Mouse (Mus musculus): ENCODE results near the gene Lrba.

Gene Lrba

GRCm38 (mm10) chr3:86268074-86268702, 43.7 kb downstream of the Lrba start:
- no peak for DNase-seq

- no peak for DNase-seq
These were observed 51.2 kb downstream of the Lrba start for GRCm38 (mm10) chr3:86275651-86276050.

- DNase-seq, result no peak
These were observed 66.8 kb downstream of the Lrba start for GRCm38 (mm10) chr3:86291326-86291725.

- no peak for DNase-seq
These were observed 70.4 kb downstream of the Lrba start for GRCm38 (mm10) chr3:86294866-86295265.

GRCm38 (mm10) chr3:86296214-86296613, 71.7 kb downstream of the Lrba start:
- DNase-seq, result no peak

- DNase-seq, result no peak
These were observed 84.4 kb downstream of the Lrba start for GRCm38 (mm10) chr3:86308833-86309232.

GRCm38 (mm10) chr3:86310216-86310615, 85.7 kb downstream of the Lrba start:
- no peak for DNase-seq

GRCm38 (mm10) chr3:86311406-86311805, 86.9 kb downstream of the Lrba start:
- DNase-seq, result no peak

GRCm38 (mm10) chr3:86317636-86318035, 93.2 kb downstream of the Lrba start:
- DNase-seq, result no peak

- DNase-seq, result no peak
These were observed 104.1 kb downstream of the Lrba start for GRCm38 (mm10) chr3:86328531-86328930.

GRCm38 (mm10) chr3:86343261-86343660, 118.8 kb downstream of the Lrba start:
- DNase-seq, result no peak

- no peak for DNase-seq
These were observed 138.0 kb downstream of the Lrba start for GRCm38 (mm10) chr3:86362486-86362885.

- DNase-seq, result no peak
These were observed 147.0 kb downstream of the Lrba start for GRCm38 (mm10) chr3:86371466-86371865.

- no peak for DNase-seq
These were observed 150.8 kb downstream of the Lrba start for GRCm38 (mm10) chr3:86375276-86375675.

- no peak for DNase-seq
These were observed 158.1 kb downstream of the Lrba start for GRCm38 (mm10) chr3:86382557-86382956.

GRCm38 (mm10) chr3:86385047-86385446, 160.6 kb downstream of the Lrba start:
- no peak for DNase-seq

- DNase-seq, result no peak
These were observed 161.8 kb downstream of the Lrba start for GRCm38 (mm10) chr3:86386246-86386645.

- DNase-seq, result no peak
These were observed 199.3 kb downstream of the Lrba start for GRCm38 (mm10) chr3:86423828-86424227.

GRCm38 (mm10) chr3:86426733-86427132, 202.3 kb downstream of the Lrba start:
- no peak for DNase-seq

GRCm38 (mm10) chr3:86443497-86443896, 219.0 kb downstream of the Lrba start:
- DNase-seq, result no peak

- no peak for DNase-seq
These were observed 226.7 kb downstream of the Lrba start for GRCm38 (mm10) chr3:86451211-86451610.

GRCm38 (mm10) chr3:86461582-86461981, 237.1 kb downstream of the Lrba start:
- DNase-seq, result no peak

GRCm38 (mm10) chr3:86489992-86490391, 265.5 kb downstream of the Lrba start:
- no peak for DNase-seq

- DNase-seq, result no peak
These were observed 276.1 kb downstream of the Lrba start for GRCm38 (mm10) chr3:86500586-86500985.

GRCm38 (mm10) chr3:86518506-86519109, 294.1 kb downstream of the Lrba start:
- no peak for DNase-seq

Measured in spleen, adult 18-20 months (tissue).